Mouse (Mus musculus): ENCODE data around the gene Ccdc7b. TPM values are rescaled to one million over a fixed set of nuclear protein-coding genes. Genes with fewer than 3 reads are reported as not detected.
"Not testable (repeated sequence)": the region's sequence is repeated elsewhere in the genome, so short reads cannot be mapped to it uniquely, and the experiment has no call there.

The Ccdc7b gene
- total RNA-seq (2022): not detected

- DNase-seq (ENCODE audit: low spot score in 2 of 2): not testable (repeated sequence)
These were observed at the start of gene Ccdc7b for GRCm38 (mm10) chr8:129066834-129067233. Gene Ccdc7b, plus strand, starts transcription at chr8:129067134.

- DNase-seq (ENCODE audit: low spot score in 2 of 2): not testable (repeated sequence)
These were observed 1.5 kb upstream of the Ccdc7b start, which contains the start of gene Ccdc7a for GRCm38 (mm10) chr8:129065417-129065816. Gene Ccdc7a, minus strand, starts transcription at chr8:129065517.

GRCm38 (mm10) chr8:129115761-129116160 is 48.8 kb downstream of the Ccdc7b start:
- DNase-seq (ENCODE audit: low spot score in 2 of 2): not testable (repeated sequence)

GRCm38 (mm10) chr8:129131561-129131960 is 64.6 kb downstream of the Ccdc7b start, which contains the start of gene Gm10999:
Gene Gm10999, minus strand, starts transcription at chr8:129131661.
- no peak for DNase-seq (ENCODE audit: low spot score in 2 of 2)

GRCm38 (mm10) chr8:129133475-129133874 is 66.5 kb downstream of the Ccdc7b start:
- no peak for DNase-seq (ENCODE audit: low spot score in 2 of 2)

Other genes with a start within 250 kb of the Ccdc7b start
- gene Ccdc7a, start 1.6 kb upstream of the Ccdc7b start, total RNA-seq (2022): not detected
- not detected for gene Gm10999, start 64.5 kb downstream of the Ccdc7b start, total RNA-seq (2022)
- gene 2610044O15Rik8, start 167.3 kb downstream of the Ccdc7b start, total RNA-seq (2022): 10 to 100 TPM; 18.8 to 25.6 (median 24.0) TPM